Mouse (Mus musculus): ENCODE results near the gene Rhof.

DNA sequence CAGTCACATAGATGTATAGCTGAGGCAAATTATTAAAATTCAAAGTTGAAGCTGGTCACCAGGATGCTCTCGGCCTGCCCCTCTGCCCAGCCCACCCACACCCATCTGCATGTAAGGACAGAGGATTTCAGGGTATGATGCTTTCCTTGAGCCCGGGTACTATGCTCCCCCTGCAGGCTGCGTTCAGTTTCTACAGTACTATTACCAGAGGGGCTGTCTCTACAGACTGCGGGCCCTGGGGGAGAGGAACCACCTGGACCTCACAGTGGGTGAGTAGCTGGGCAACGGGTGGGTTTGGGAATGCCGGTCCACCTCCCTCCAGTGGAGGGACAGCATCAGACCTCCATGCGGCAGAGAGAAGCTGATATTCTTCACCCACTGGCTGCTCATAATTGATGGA lies 17.6 kb downstream of the Rhof start:
- TF ChIP-seq CTCF (IDR thresholded peaks at IDR 0.05; ENCODE audit: low read depth, low read length) (peak; percentile 24; the same call in 1 of the 2 replicates), POLR2A (IDR thresholded peaks at IDR 0.05; ENCODE audit: extremely low read depth, insufficient read depth, low read length) (no peak)
